Mouse (Mus musculus) cerebral cortex, adult 2 months (tissue): ENCODE measurements around the gene Gm572.

Source experiments
- WGBS: fragments of 180-500 bp; shearing (Covaris S2); methylation state at CpG from one replicate; pipeline ENCODE4 v1.1.7; 2018; 5-methylcytosine and 5-hydroxymethylcytosine counted together

The Gm572 gene

GRCm38 (mm10) chr4:148625756-148626622, 17.1 kb upstream of the Gm572 start:
- 1% methylated on average over 57 of the region's 57 CpGs for WGBS

- under 1% methylated on average over 51 of the region's 51 CpGs for WGBS
These were observed 16.4 kb upstream of the Gm572 start, which contains the start of gene Tardbp for GRCm38 (mm10) chr4:148626623-148627185. Gene Tardbp (minus strand): TSS chr4:148627019.

- 61% methylated on average over 3 of the region's 3 CpGs for WGBS
These were observed 15.9 kb upstream of the Gm572 start for GRCm38 (mm10) chr4:148627246-148627645.

- 87% methylated on average over 3 of the region's 3 CpGs for WGBS
These were observed 11.0 kb upstream of the Gm572 start for GRCm38 (mm10) chr4:148632013-148632692.

GRCm38 (mm10) chr4:148633395-148634061, 9.6 kb upstream of the Gm572 start:
- WGBS: 75% methylated on average over 2 of the region's 2 CpGs

- WGBS: 87% methylated on average over 2 of the region's 2 CpGs
These were observed 7.8 kb upstream of the Gm572 start for GRCm38 (mm10) chr4:148635309-148635708.

GRCm38 (mm10) chr4:148638302-148638701, 4.8 kb upstream of the Gm572 start:
- WGBS: 46% methylated on average over 9 of the region's 9 CpGs

GRCm38 (mm10) chr4:148639455-148639854, 3.7 kb upstream of the Gm572 start:
- WGBS: 94% methylated on average over 2 of the region's 2 CpGs

GRCm38 (mm10) chr4:148641121-148641520, 2.0 kb upstream of the Gm572 start:
- 90% methylated on average over 5 of the region's 5 CpGs for WGBS

- 14% methylated on average over 9 of the region's 9 CpGs for WGBS
These were observed 1.0 kb downstream of the Gm572 start for GRCm38 (mm10) chr4:148644157-148644511.

- 87% methylated on average over 6 of the region's 6 CpGs for WGBS
These were observed 1.8 kb downstream of the Gm572 start for GRCm38 (mm10) chr4:148644926-148645325.

- 24% methylated on average over 11 of the region's 11 CpGs for WGBS
These were observed 3.5 kb downstream of the Gm572 start for GRCm38 (mm10) chr4:148646616-148647015.

GRCm38 (mm10) chr4:148649309-148649708, 6.2 kb downstream of the Gm572 start:
- WGBS: 72% methylated on average over 3 of the region's 3 CpGs

GRCm38 (mm10) chr4:148651045-148651444, 7.9 kb downstream of the Gm572 start:
- WGBS: 82% methylated on average over 9 of the region's 9 CpGs

GRCm38 (mm10) chr4:148654701-148655398, 11.7 kb downstream of the Gm572 start:
- WGBS: 91% methylated on average over 18 of the region's 18 CpGs

- WGBS: 61% methylated on average over 15 of the region's 15 CpGs
These were observed 13.7 kb downstream of the Gm572 start for GRCm38 (mm10) chr4:148656691-148657258.

- 85% methylated on average over 13 of the region's 13 CpGs for WGBS
These were observed 14.7 kb downstream of the Gm572 start for GRCm38 (mm10) chr4:148657776-148658175.

- WGBS: 71% methylated on average over 3 of the region's 3 CpGs
These were observed 17.1 kb downstream of the Gm572 start for GRCm38 (mm10) chr4:148660174-148660573.

- WGBS: 40% methylated on average over 21 of the region's 21 CpGs
These were observed 19.2 kb downstream of the Gm572 start for GRCm38 (mm10) chr4:148662168-148662965.

- 78% methylated on average over 7 of the region's 7 CpGs for WGBS
These were observed 20.2 kb downstream of the Gm572 start for GRCm38 (mm10) chr4:148663326-148663725.
